Mouse (Mus musculus) stomach, embryonic 14.5 days (tissue): ENCODE measurements around the gene Kcnma1. TPM values are rescaled to one million over a fixed set of nuclear protein-coding genes. Genes with fewer than 3 reads are reported as not detected.

Experiments
- ATAC-seq: fragments of 200-750 bp; cut with Nextera tagmentation; 2 replicates; pipeline ENCODE4 v1.8.0; 2017; ENCODE audit warnings: low read depth, moderate TSS enrichment; ENCODE audit not compliant: insufficient number of reproducible peaks, insufficient read depth, low FRiP score
- H3K27ac ChIP-seq: fragments of 300-500 bp; sonication (generic); 2 replicates; pipeline ENCODE4 v1.5.1; 2014; ENCODE audit warnings: mild to moderate bottlenecking, low read length, moderate library complexity, mixed read lengths
- H3K27me3 ChIP-seq: fragments of 300-500 bp; sonication (generic); 2 replicates; pipeline ENCODE4 v1.6.1; 2014; ENCODE audit warnings: low read length, control low read depth, mixed read lengths; ENCODE audit not compliant: control insufficient read depth, insufficient read depth
- H3K36me3 ChIP-seq: fragments of 300-500 bp; sonication (generic); 2 replicates; pipeline ENCODE4 v1.6.1; 2014; ENCODE audit warnings: mild to moderate bottlenecking, control low read depth, low read length, moderate library complexity, mixed read lengths; ENCODE audit not compliant: control insufficient read depth, insufficient read depth
- H3K4me1 ChIP-seq: fragments of 300-500 bp; sonication (generic); 2 replicates; pipeline ENCODE4 v1.6.1; 2014; ENCODE audit warnings: low read length, control low read depth, mixed read lengths; ENCODE audit not compliant: control insufficient read depth, insufficient read depth
- H3K4me2 ChIP-seq: fragments of 300-500 bp; sonication (generic); replicated peaks from 2 replicates; pipeline ENCODE4 v1.6.1; 2014; ENCODE audit warnings: low read depth, low read length, control low read depth
- H3K4me3 ChIP-seq: fragments of 300-500 bp; sonication (generic); 2 replicates; pipeline ENCODE4 v1.5.1; 2014; ENCODE audit warnings: low read depth, low read length, control low read depth
- H3K9ac ChIP-seq: fragments of 300-500 bp; sonication (generic); replicated peaks from 2 replicates; pipeline ENCODE4 v1.6.1; 2014; ENCODE audit warnings: low read depth, mild to moderate bottlenecking, control low read depth, low read length, moderate library complexity, mixed read lengths
- H3K9me3 ChIP-seq: fragments of 300-500 bp; sonication (generic); 2 replicates; pipeline ENCODE4 v1.6.1; 2016; ENCODE audit warnings: low read depth, low read length, control low read depth; ENCODE audit not compliant: control insufficient read depth
- WGBS: fragments of 180-500 bp; shearing (Covaris S2); extraction: QIAGEN DNeasy Blood & Tissue Kit; methylation state at CpG from one replicate; pipeline ENCODE4 v1.1.7; 2014; 5-methylcytosine and 5-hydroxymethylcytosine counted together
- polyA plus RNA-seq: library from polyadenylated mRNA; unstranded; fragments of >200 nt; fragmentation: Nextera tagmentation; extraction: Ambion mirVana; gene quantifications from 2 replicates; pipeline ENCODE4 v1.2.1, GENCODE M21; 2014

The Kcnma1 gene
- polyA plus RNA-seq, 1 experiment from 2014 or later: 14.4 TPM

- Histone ChIP-seq H3K27me3 (no peaks in the 10 kb centered on the region), H3K4me2 (no peak overlapping the region), H3K4me3 (no peak overlapping the region), H3K9me3 (no peaks in the 10 kb centered on the region), H3K36me3 (no peaks in the 10 kb centered on the region), H3K9ac (no peak overlapping the region), H3K27ac (no peak overlapping the region), H3K4me1 (no peaks in the 10 kb centered on the region)
- ATAC-seq: no peak
- 84% methylated on average over 3 of the region's 3 CpGs for WGBS
These were observed 18.5 kb downstream of the Kcnma1 start for GRCm38 (mm10) chr14:23995831-23996230.

- 76% methylated on average over 7 of the region's 7 CpGs for WGBS
- Histone ChIP-seq H3K4me1 (no peaks in the 10 kb centered on the region), H3K9ac (no peak overlapping the region), H3K4me3 (no peak overlapping the region), H3K9me3 (no peaks in the 10 kb centered on the region), H3K4me2 (no peak overlapping the region), H3K27ac (no peak overlapping the region), H3K27me3 (no peaks in the 10 kb centered on the region), H3K36me3 (no peaks in the 10 kb centered on the region)
- no peak for ATAC-seq
These were observed 23.4 kb downstream of the Kcnma1 start for GRCm38 (mm10) chr14:23990871-23991270.

GRCm38 (mm10) chr14:23989696-23990095, 24.6 kb downstream of the Kcnma1 start:
- Histone ChIP-seq H3K27ac (no peak overlapping the region), H3K4me2 (no peak overlapping the region), H3K27me3 (no peaks in the 10 kb centered on the region), H3K36me3 (no peaks in the 10 kb centered on the region), H3K9ac (no peak overlapping the region), H3K9me3 (no peaks in the 10 kb centered on the region), H3K4me1 (no peaks in the 10 kb centered on the region), H3K4me3 (no peak overlapping the region)
- WGBS: 63% methylated on average over 11 of the region's 11 CpGs
- ATAC-seq: no peak

GRCm38 (mm10) chr14:23982205-23982604, 32.1 kb downstream of the Kcnma1 start:
- Histone ChIP-seq H3K4me2 (no peak overlapping the region), H3K9ac (no peak overlapping the region), H3K9me3 (no peaks in the 10 kb centered on the region), H3K27me3 (no peaks in the 10 kb centered on the region), H3K4me1 (no peaks in the 10 kb centered on the region), H3K4me3 (no peak overlapping the region), H3K36me3 (no peaks in the 10 kb centered on the region), H3K27ac (no peak overlapping the region)
- no peak for ATAC-seq
- 81% methylated on average over 8 of the region's 8 CpGs for WGBS

GRCm38 (mm10) chr14:23974685-23975084, 39.6 kb downstream of the Kcnma1 start:
- Histone ChIP-seq H3K36me3 (no peaks in the 10 kb centered on the region), H3K27me3 (no peaks in the 10 kb centered on the region), H3K9ac (no peak overlapping the region), H3K4me1 (no peaks in the 10 kb centered on the region), H3K27ac (no peak overlapping the region), H3K4me2 (no peak overlapping the region), H3K4me3 (no peak overlapping the region), H3K9me3 (no peaks in the 10 kb centered on the region)
- WGBS: 81% methylated on average over 2 of the region's 2 CpGs
- no peak for ATAC-seq

GRCm38 (mm10) chr14:23966471-23966870, 47.8 kb downstream of the Kcnma1 start:
- 68% methylated on average over 8 of the region's 8 CpGs for WGBS
- Histone ChIP-seq H3K4me1 (no peaks in the 10 kb centered on the region), H3K9ac (no peak overlapping the region), H3K4me2 (no peak overlapping the region), H3K9me3 (no peaks in the 10 kb centered on the region), H3K4me3 (no peak overlapping the region), H3K36me3 (no peaks in the 10 kb centered on the region), H3K27me3 (no peaks in the 10 kb centered on the region), H3K27ac (no peak overlapping the region)
- ATAC-seq: no peak

GRCm38 (mm10) chr14:23959061-23959460, 55.2 kb downstream of the Kcnma1 start:
- no peaks in the 10 kb centered on the region for H3K9me3 ChIP-seq
- H3K27me3 ChIP-seq: no peaks in the 10 kb centered on the region
- no peak overlapping the region for H3K4me2 ChIP-seq
- no peak overlapping the region for H3K4me3 ChIP-seq
- 45% methylated on average over 11 of the region's 11 CpGs for WGBS
- H3K36me3 ChIP-seq: no peaks in the 10 kb centered on the region
- H3K27ac ChIP-seq: no peak overlapping the region
- ATAC-seq: no peak
- peaks cover 4% of the 10 kb centered on the region; the same call in 1 of the 2 replicates for H3K4me1 ChIP-seq
- no peak overlapping the region for H3K9ac ChIP-seq

GRCm38 (mm10) chr14:23957270-23957669, 57.0 kb downstream of the Kcnma1 start:
- Histone ChIP-seq H3K36me3 (no peaks in the 10 kb centered on the region), H3K9me3 (no peaks in the 10 kb centered on the region), H3K4me3 (no peak overlapping the region), H3K4me2 (no peak overlapping the region), H3K4me1 (peaks cover 4% of the 10 kb centered on the region; the same call in 1 of the 2 replicates), H3K9ac (no peak overlapping the region), H3K27me3 (no peaks in the 10 kb centered on the region), H3K27ac (no peak overlapping the region)
- WGBS: 74% methylated on average over 4 of the region's 4 CpGs
- ATAC-seq: no peak

GRCm38 (mm10) chr14:23943876-23944275, 70.4 kb downstream of the Kcnma1 start:
- H3K27me3 ChIP-seq: no peaks in the 10 kb centered on the region
- ATAC-seq: no peak
- H3K9ac ChIP-seq: no peak overlapping the region
- no peak overlapping the region for H3K27ac ChIP-seq
- 40% methylated on average over 2 of the region's 2 CpGs for WGBS
- no peak overlapping the region for H3K4me3 ChIP-seq
- H3K36me3 ChIP-seq: no peaks in the 10 kb centered on the region
- no peaks in the 10 kb centered on the region for H3K4me1 ChIP-seq
- no peak overlapping the region for H3K4me2 ChIP-seq
- no peaks in the 10 kb centered on the region for H3K9me3 ChIP-seq
